Mouse (Mus musculus): ENCODE measurements at regions not wholly inside any gene's neighbourhood (a gene's known extent, or its start where the extent isn't known, plus 50 kb on each side); places are given as distances from the start of the nearest gene placed in this dataset.

DNA sequence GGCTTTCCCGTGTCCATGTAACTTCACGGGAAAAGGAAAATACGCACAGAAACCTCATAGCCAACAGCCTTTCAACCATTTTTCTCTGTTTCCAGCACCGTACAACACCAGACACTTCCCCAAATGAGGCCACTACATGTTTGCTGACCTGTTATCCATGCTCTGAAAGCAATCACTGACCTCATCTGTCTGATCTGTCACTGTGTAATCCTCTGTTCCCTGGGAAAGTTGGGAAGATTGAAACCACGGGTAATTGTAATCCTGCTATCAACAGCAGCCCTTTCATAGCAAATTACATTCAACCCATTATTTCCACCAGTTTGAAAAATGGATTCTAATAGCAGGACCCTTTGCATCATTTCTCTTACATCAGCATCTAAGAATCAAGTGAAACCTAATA, 2798.2 kb upstream of the 5930422O12Rik start:
- no peak for TF ChIP-seq CTCF (IDR thresholded peaks at IDR 0.05; ENCODE audit: low read depth)
- TF ChIP-seq EP300 (IDR thresholded peaks at IDR 0.05; ENCODE audit: low read depth), result no peak
